Mouse (Mus musculus): ENCODE results near the gene Thtpa. TPM values are rescaled to one million over a fixed set of nuclear protein-coding genes. Genes with fewer than 3 reads are reported as not detected.

The Thtpa gene
- polyA plus RNA-seq (2016; fragmentation: Nextera tagmentation; extraction: Ambion mirVana), result 27.3 and 27.7 TPM in 2 replicates

DNA sequence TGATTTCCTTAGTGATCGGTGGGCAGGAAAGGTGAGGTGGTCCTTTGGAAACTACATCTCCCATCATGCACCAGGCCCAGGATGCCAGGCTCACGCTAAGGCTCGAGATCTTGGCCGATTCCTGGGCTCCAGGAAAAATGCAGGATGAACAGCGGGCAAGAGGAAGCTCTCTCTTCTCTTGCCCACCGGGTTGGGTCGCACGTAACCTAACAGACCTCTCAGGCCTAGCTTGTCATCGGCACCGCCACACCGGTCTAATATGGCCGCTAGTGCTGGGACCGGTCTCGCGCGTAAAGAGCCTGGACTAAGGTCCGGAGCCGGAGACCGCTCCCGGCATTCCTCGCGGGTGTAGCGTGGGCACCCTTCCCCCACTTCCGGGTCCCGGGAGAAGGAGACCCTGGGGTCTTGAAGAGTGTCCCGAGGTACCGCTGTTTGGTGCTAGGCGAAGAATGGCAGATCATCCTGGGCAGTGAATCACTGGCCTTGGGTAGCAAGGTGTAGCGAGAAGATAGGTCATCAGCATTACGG lies at the start of gene Thtpa:
Gene Thtpa (plus strand): TSS at position 81 of the 528 bp plus-strand sequence.
- peak within 1 kb of the TSS; percentile 89 for H3K27ac ChIP-seq
- 3% methylated on average over 30 of the region's 30 CpGs for WGBS
- H3K4me1 ChIP-seq, result peaks cover 41% of the 10 kb centered on the region
- peak within 1 kb of the TSS; percentile 72 for H3K4me2 ChIP-seq (replicated peaks)
- no peaks in the 10 kb centered on the region for H3K36me3 ChIP-seq
- H3K4me3 ChIP-seq, result peak within 1 kb of the TSS; percentile 59
- ATAC-seq (ENCODE audit: low FRiP score), result peak; percentile 54
- no peaks in the 10 kb centered on the region for H3K9me3 ChIP-seq (replicated peaks)
- peak within 1 kb of the TSS; percentile 55 for H3K9ac ChIP-seq
- no peaks in the 10 kb centered on the region for H3K27me3 ChIP-seq

DNA sequence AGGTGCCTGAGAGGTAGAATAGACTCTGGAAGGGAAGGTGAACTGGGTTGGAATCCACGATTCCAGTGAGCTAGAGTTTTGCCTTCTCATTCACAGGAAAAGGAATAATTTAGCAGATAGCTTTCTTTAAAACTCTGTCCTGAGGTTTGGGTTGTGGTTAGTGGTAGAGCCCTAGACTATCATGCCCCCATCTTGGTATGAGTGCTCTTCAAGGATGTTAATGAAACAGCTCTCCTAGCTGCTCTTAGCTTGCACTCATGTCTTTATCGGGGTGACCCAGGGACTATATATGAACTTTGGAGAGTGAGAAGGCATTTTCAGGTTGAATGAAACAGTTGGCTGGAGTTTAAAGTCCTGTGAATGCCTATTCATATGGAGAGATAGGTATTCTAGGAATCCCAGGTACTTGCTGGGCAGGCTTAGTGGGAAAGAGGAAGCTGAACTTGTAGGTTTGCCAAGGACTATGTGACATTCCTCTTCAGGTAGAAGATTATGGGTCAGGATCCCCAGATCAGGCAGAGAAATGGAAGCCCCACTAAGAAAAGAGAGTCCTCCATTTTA lies 46.5 kb upstream of the Thtpa start:
- ATAC-seq (ENCODE audit: low FRiP score), result no peak
- Histone ChIP-seq H3K27ac (no peak overlapping the region), H3K4me3 (no peak overlapping the region), H3K4me2 (replicated peaks) (no peak overlapping the region), H3K4me1 (peaks cover 9% of the 10 kb centered on the region; the same call in 1 of the 2 replicates), H3K36me3 (no peaks in the 10 kb centered on the region), H3K9ac (no peak overlapping the region), H3K27me3 (no peaks in the 10 kb centered on the region), H3K9me3 (replicated peaks) (no peaks in the 10 kb centered on the region)
- 74% methylated on average over 2 of the region's 2 CpGs for WGBS

GRCm38 (mm10) chr14:55052496-55052895 lies 42.1 kb upstream of the Thtpa start:
- peak; percentile 65 for ATAC-seq (ENCODE audit: low FRiP score)
- no peak overlapping the region for H3K9ac ChIP-seq
- no peak overlapping the region for H3K4me2 ChIP-seq (replicated peaks)

DNA sequence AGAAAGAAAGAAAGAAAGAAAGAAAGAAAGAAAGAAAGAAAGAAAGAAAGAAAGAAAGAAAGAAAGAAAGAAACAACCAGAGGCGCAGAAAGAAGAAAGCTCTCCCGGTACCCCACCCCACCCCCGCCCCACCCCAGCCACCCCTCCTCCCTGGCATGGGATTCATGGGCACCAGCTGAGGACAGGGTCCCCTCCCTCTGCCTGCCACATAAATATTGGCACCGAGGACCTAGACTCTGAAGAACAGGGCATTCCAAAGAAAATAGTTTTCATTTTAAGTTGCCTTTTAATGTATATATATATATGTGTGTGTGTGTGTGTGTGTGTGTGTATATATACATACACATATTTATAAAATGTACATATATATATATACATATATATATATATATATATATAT lies 41.5 kb upstream of the Thtpa start:
- peaks cover 18% of the 10 kb centered on the region for H3K4me1 ChIP-seq
- H3K4me2 ChIP-seq (replicated peaks), result no peak overlapping the region
- H3K36me3 ChIP-seq, result no peaks in the 10 kb centered on the region
- no peak overlapping the region for H3K4me3 ChIP-seq
- H3K27ac ChIP-seq, result peak overlapping the region; percentile 66; the same call in 1 of the 2 replicates
- no peaks in the 10 kb centered on the region for H3K9me3 ChIP-seq (replicated peaks)
- ATAC-seq (ENCODE audit: low FRiP score), result no peak
- WGBS, result 82% methylated on average over 4 of the region's 4 CpGs
- H3K9ac ChIP-seq, result no peak overlapping the region
- no peaks in the 10 kb centered on the region for H3K27me3 ChIP-seq

More at GRCm38 (mm10) chr14:55052496-55052895, 42.1 kb upstream of the Thtpa start:
- no peak overlapping the region for H3K4me3 ChIP-seq
- WGBS, result 59% methylated on average over 9 of the region's 9 CpGs
- peak overlapping the region; percentile 57 for H3K27ac ChIP-seq
- no peaks in the 10 kb centered on the region for H3K27me3 ChIP-seq
- H3K36me3 ChIP-seq, result no peaks in the 10 kb centered on the region
- no peaks in the 10 kb centered on the region for H3K9me3 ChIP-seq (replicated peaks)
- H3K4me1 ChIP-seq, result peaks cover 18% of the 10 kb centered on the region

GRCm38 (mm10) chr14:55053708-55054190 lies 40.8 kb upstream of the Thtpa start:
- Histone ChIP-seq H3K4me1 (peaks cover 18% of the 10 kb centered on the region), H3K27me3 (no peaks in the 10 kb centered on the region), H3K27ac (peak overlapping the region; percentile 66; the same call in 1 of the 2 replicates), H3K36me3 (no peaks in the 10 kb centered on the region), H3K4me3 (no peak overlapping the region), H3K9me3 (replicated peaks) (no peaks in the 10 kb centered on the region), H3K9ac (no peak overlapping the region), H3K4me2 (replicated peaks) (peak overlapping the region; percentile 11; the same call in 1 of the 2 replicates)
- 77% methylated on average over 16 of the region's 17 CpGs for WGBS
- peak; percentile 75 for ATAC-seq (ENCODE audit: low FRiP score)

DNA sequence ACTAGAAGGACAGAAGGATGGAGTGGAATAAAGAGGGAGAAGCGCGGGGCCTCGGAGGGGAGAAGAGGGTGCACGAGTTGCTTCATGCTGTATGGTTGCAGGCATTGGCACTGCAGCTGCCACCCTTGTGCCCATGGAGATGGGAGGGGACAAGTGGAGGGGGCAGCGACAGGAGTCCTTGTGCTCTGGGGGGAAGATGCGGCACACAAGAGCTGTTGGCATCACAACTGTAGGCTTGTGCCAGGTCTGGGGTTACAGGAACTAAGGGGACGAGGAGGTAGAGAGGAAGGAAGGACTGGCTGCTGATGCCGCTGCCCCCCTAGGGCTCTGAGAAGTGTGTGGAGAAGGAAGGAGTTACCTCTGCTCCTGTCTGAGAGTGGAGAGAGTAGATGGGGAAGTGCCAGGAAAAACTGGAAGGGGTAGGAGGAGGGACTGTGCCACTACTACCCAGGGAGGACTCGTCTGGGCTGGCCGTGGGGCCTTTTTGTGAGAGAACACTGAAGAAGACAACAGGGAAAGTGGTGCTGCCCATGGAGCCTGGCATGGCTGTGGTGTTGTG lies 40.3 kb upstream of the Thtpa start:
- 84% methylated on average over 10 of the region's 10 CpGs for WGBS
- Histone ChIP-seq H3K9ac (no peak overlapping the region), H3K9me3 (replicated peaks) (no peaks in the 10 kb centered on the region), H3K27ac (peak overlapping the region; percentile 55; the same call in 1 of the 2 replicates), H3K36me3 (no peaks in the 10 kb centered on the region), H3K4me2 (replicated peaks) (0 out of 2 replicates have a peak overlapping the region, but pooled peaks have one; percentile 11), H3K27me3 (no peaks in the 10 kb centered on the region), H3K4me3 (no peak overlapping the region), H3K4me1 (peaks cover 18% of the 10 kb centered on the region)
- no peak; the same call in 1 of the 2 replicates for ATAC-seq (ENCODE audit: low FRiP score)

- Histone ChIP-seq H3K4me3 (no peak overlapping the region), H3K9ac (no peak overlapping the region), H3K27me3 (no peaks in the 10 kb centered on the region), H3K4me2 (replicated peaks) (no peak overlapping the region), H3K9me3 (replicated peaks) (no peaks in the 10 kb centered on the region), H3K27ac (no peak overlapping the region), H3K4me1 (peaks cover 18% of the 10 kb centered on the region), H3K36me3 (no peaks in the 10 kb centered on the region)
- 0 out of 2 replicates have a peak, but pooled peaks have one; percentile 2 for ATAC-seq (ENCODE audit: low FRiP score)
- WGBS, result 79% methylated on average over 11 of the region's 11 CpGs
Observed at GRCm38 (mm10) chr14:55055167-55055834, 39.3 kb upstream of the Thtpa start.

GRCm38 (mm10) chr14:55059009-55059408 lies 35.6 kb upstream of the Thtpa start:
- ATAC-seq (ENCODE audit: low FRiP score), result no peak
- Histone ChIP-seq H3K9ac (no peak overlapping the region), H3K4me1 (peaks cover 27% of the 10 kb centered on the region), H3K9me3 (replicated peaks) (no peaks in the 10 kb centered on the region), H3K27ac (no peak overlapping the region), H3K4me2 (replicated peaks) (no peak overlapping the region), H3K4me3 (no peak overlapping the region), H3K36me3 (peaks cover 19% of the 10 kb centered on the region), H3K27me3 (no peaks in the 10 kb centered on the region)
- WGBS, result 87% methylated on average over 1 of the region's 1 CpGs

DNA sequence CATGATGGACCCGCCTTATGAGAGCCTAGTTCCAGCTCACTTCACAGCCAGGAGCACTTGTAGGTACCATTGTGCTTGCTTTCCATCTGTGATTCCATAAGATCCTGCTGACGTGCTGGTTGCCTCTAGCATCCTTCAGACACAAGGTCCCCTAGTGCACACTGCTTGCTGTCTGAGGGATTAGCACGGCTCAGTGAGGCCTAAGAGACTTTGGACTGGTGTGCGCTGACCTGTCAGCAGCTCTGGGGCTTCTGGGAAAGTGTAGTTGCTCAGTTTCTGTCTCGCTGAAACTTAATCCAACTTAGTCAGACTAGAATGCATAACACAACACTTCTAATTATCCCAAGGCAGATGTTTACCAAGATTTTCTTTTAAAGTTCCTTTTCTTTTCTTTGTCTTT lies 34.7 kb upstream of the Thtpa start:
- Histone ChIP-seq H3K27ac (no peak overlapping the region), H3K36me3 (peaks cover 29% of the 10 kb centered on the region), H3K4me3 (no peak overlapping the region), H3K4me1 (peaks cover 23% of the 10 kb centered on the region), H3K4me2 (replicated peaks) (no peak overlapping the region), H3K27me3 (no peaks in the 10 kb centered on the region), H3K9me3 (replicated peaks) (no peaks in the 10 kb centered on the region), H3K9ac (no peak overlapping the region)
- ATAC-seq (ENCODE audit: low FRiP score), result no peak
- 63% methylated on average over 5 of the region's 5 CpGs for WGBS

DNA sequence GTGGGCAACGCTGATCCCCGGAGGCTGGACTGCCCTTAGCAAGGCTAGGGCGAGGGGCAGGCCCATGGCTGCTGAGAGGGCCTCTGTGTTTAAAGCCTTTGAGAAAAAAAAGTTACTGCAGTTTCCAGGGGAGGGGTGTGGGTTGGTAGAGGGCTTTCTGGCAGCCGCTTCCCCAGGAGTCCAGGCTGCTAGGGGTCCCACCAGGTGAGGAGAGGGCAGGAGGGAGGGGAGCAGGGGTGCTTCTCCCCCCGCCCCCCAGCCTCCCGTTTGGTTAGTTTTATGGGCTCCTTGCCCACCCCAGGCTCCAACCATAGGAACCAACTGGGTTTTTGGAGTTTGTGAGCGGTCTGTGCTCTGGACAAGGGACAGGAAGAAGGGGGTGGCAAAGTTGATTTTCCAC lies 32.7 kb upstream of the Thtpa start:
- Histone ChIP-seq H3K27me3 (no peaks in the 10 kb centered on the region), H3K9me3 (replicated peaks) (no peaks in the 10 kb centered on the region), H3K9ac (no peak overlapping the region), H3K36me3 (peaks cover 48% of the 10 kb centered on the region), H3K4me3 (no peak overlapping the region), H3K4me2 (replicated peaks) (no peak overlapping the region), H3K27ac (no peak overlapping the region), H3K4me1 (peaks cover 23% of the 10 kb centered on the region)
- 53% methylated on average over 7 of the region's 7 CpGs for WGBS
- no peak for ATAC-seq (ENCODE audit: low FRiP score)

DNA sequence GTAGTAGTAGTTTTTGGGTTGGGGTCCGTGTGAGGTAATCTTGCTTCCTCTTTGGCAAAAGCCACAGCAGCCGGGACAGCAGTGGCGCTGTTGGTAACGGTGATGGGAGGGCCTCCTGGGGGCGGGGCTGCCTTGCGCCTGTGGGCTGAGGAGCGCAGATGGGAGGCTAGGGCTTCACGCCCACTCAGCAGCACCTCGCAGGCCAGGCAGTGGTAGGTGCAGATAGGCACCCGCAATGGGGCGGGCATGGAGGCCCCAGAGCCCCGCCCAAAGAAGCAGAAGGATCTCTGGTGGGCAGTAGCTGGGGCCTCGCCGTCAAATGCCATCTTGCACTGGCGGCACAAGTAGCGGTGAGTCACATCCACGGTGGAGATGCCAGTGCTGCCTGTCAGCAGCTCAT lies 32.0 kb upstream of the Thtpa start:
- Histone ChIP-seq H3K27ac (no peak overlapping the region; the same call in 1 of the 2 replicates), H3K4me2 (replicated peaks) (peak overlapping the region; percentile 25; the same call in 1 of the 2 replicates), H3K36me3 (peaks cover 56% of the 10 kb centered on the region), H3K9ac (peak overlapping the region; percentile 38; the same call in 1 of the 2 replicates), H3K9me3 (replicated peaks) (no peaks in the 10 kb centered on the region), H3K27me3 (no peaks in the 10 kb centered on the region), H3K4me1 (peaks cover 23% of the 10 kb centered on the region), H3K4me3 (no peak overlapping the region)
- peak; percentile 69 for ATAC-seq (ENCODE audit: low FRiP score)
- 22% methylated on average over 17 of the region's 17 CpGs for WGBS

- peak overlapping the region; percentile 23; the same call in 1 of the 2 replicates for H3K27ac ChIP-seq
- H3K27me3 ChIP-seq, result no peaks in the 10 kb centered on the region
- no peaks in the 10 kb centered on the region for H3K9me3 ChIP-seq (replicated peaks)
- H3K4me1 ChIP-seq, result peaks cover 23% of the 10 kb centered on the region
- peak overlapping the region; percentile 25; the same call in 1 of the 2 replicates for H3K4me2 ChIP-seq (replicated peaks)
- WGBS, result 84% methylated on average over 5 of the region's 5 CpGs
- no peak overlapping the region for H3K4me3 ChIP-seq
- H3K9ac ChIP-seq, result peak overlapping the region; percentile 38; the same call in 1 of the 2 replicates
- peaks cover 61% of the 10 kb centered on the region for H3K36me3 ChIP-seq
- ATAC-seq (ENCODE audit: low FRiP score), result no peak
Observed at GRCm38 (mm10) chr14:55063117-55063516, 31.5 kb upstream of the Thtpa start.
